Mouse (Mus musculus) embryonic fibroblast, embryonic 13.5 days (primary cell): ENCODE results near the gene Synrg.

Experiments used
- CTCF ChIP-seq: IDR thresholded peaks from 2 replicates; pipeline ENCODE4 v1.5.1; 2011; ENCODE audit warnings: mild to moderate bottlenecking, control low read depth, low read length, moderate library complexity, borderline replicate concordance; ENCODE audit not compliant: insufficient read depth
- POLR2A ChIP-seq: IDR thresholded peaks from 2 replicates; pipeline ENCODE4 v1.6.1; 2011; ENCODE audit warnings: low read depth, mild to moderate bottlenecking, control low read depth, low read length, moderate library complexity

DNA sequence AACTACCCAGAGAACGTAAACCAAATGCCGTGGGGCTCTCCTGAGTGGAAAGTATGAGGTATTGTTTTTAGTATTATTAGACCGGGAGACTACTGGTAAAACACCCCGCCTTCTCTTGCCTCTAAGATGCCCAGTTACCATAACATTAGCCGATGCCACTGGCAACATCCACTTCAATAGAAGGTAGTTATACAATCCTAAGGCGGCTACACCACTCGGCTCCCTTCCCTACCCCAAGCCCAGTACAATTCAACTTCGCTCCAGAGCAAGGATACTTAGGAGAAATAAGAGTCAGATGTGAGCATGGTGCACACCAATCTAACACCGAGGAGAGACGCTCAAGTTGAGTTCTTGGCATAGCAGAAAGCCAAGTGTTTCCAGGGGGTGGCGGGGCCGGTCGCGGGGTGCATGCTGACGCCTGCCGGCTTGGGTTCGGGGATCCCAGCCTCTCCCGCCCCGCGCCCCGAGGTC is 103.5 kb downstream of the Synrg start:
- no peak for TF ChIP-seq POLR2A
- no peak for TF ChIP-seq CTCF
